Mouse (Mus musculus) MEL (cell line): ENCODE data around the gene Dmrta2.

ENCODE experiments used
- BHLHE40 ChIP-seq: IDR thresholded peaks from 2 replicates; pipeline ENCODE4 v1.6.1; 2012; ENCODE audit warnings: low read depth, mild to moderate bottlenecking, inconsistent platforms, low read length, improper control_type of control experiment, borderline replicate concordance
- CTCF ChIP-seq, 3 experiments: IDR thresholded peaks in 2 of 3; conservative IDR thresholded peaks in 1 of 3; 2 replicates each; pipeline ENCODE4 v1.5.1; 2011 to 2012; ENCODE audit warnings: low read length in 3 of 3, low read depth in 2 of 3, mild to moderate bottlenecking in 2 of 3, improper control_type of control experiment in 1 of 3, inconsistent platforms in 1 of 3, mixed read lengths in 1 of 3, moderate library complexity in 1 of 3; ENCODE audit not compliant: control insufficient read depth in 1 of 3, insufficient read depth in 1 of 3, poor library complexity in 1 of 3, severe bottlenecking in 1 of 3
- GATA1 ChIP-seq: IDR thresholded peaks from 2 replicates; pipeline ENCODE4 v1.6.1; 2011; ENCODE audit warnings: low read depth, low read length, improper control_type of control experiment
- KAT2A ChIP-seq: conservative IDR thresholded peaks from 2 replicates; pipeline ENCODE4 v1.6.1; 2012; ENCODE audit warnings: low read depth, low read length, improper control_type of control experiment, inconsistent platforms
- MAX ChIP-seq: IDR thresholded peaks from 2 replicates; pipeline ENCODE4 v1.6.1; 2011; ENCODE audit warnings: low read length, improper control_type of control experiment
- ZMIZ1 ChIP-seq: IDR thresholded peaks from 2 replicates; pipeline ENCODE4 v1.6.1; 2012; ENCODE audit warnings: low read depth, mild to moderate bottlenecking, inconsistent platforms, low read length, improper control_type of control experiment, moderate library complexity

DNA sequence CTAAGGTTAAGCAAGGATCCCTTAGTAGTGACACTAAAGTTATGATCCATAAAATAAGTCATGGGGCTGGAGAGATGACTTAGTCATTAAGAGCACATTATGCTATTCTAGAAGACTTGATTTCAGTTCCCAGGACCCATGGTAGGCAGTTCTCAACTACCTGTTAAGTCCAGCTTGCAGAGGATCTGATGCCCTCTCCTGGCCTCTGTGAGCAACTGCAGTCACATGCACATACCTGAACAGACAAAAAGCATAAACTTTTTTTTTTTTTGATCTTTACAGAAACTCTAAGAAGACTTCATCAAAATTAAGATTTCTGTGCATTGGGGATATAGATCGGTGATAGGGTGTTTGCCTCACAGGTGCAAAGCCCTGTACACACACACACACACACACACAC is 47.4 kb upstream of the Dmrta2 start:
- TF ChIP-seq MAX = no peak
- peak; percentile 61 for TF ChIP-seq CTCF (IDR thresholded peaks at IDR 0.05 in 2 of 3, conservative IDR thresholded peaks at IDR 0.05 in 1 of 3; ENCODE audit: control insufficient read depth in 1 of 3, insufficient read depth in 1 of 3, low read depth in 2 of 3, low read length in 3 of 3, poor library complexity in 1 of 3, severe bottlenecking in 1 of 3)
- no peak for TF ChIP-seq GATA1
- TF ChIP-seq KAT2A = no peak
- no peak for TF ChIP-seq BHLHE40
- TF ChIP-seq ZMIZ1 = no peak
